Mouse (Mus musculus) liver, embryonic 15.5 days (tissue): Measurements from ENCODE around the gene Ptpdc1. TPM values are rescaled to one million over a fixed set of nuclear protein-coding genes. Genes with fewer than 3 reads are reported as not detected.
A peak's percentile ranks its signal among the peaks of the same experiment; 100 is the strongest.

Experiments
- microRNA counts: library from miRNA; unstranded; fragments of <30 nt; microRNA quantifications from one replicate; lab custom pipeline; 2016
- microRNA-seq: library from miRNA; unstranded; fragments of <30 nt; microRNA quantifications from one replicate; pipeline ENCODE4, GENCODE M21; 2016
- polyA plus RNA-seq: library from polyadenylated mRNA; unstranded; fragments of >200 nt; fragmentation: Nextera tagmentation; extraction: Ambion mirVana; gene quantifications from 2 replicates; pipeline ENCODE4 v1.2.1, GENCODE M21; 2015

The Ptpdc1 gene
- polyA plus RNA-seq, 1 experiment from 2014 or later: 0.40 TPM

MicroRNAs within 50 kb of the gene (microRNA counts, 519-probe panel; counts per million panel counts)
- 5,287 counts per million, percentile 97 among the panel's probes with 10 or more counts for microRNA mmu-let-7a (lab: Ali Mortazavi, UCI)
- microRNA mmu-let-7d (lab: Ali Mortazavi, UCI): 4,894 counts per million, percentile 94 among the panel's probes with 10 or more counts
- 4,673 counts per million, percentile 92 among the panel's probes with 10 or more counts for microRNA mmu-let-7f (lab: Ali Mortazavi, UCI)

Small RNA genes within 50 kb of the gene (microRNA-seq; reads per million reads assigned to microRNA genes)
- gene Gm24111 (not detected), gene Mirlet7a-1 (354 reads per million, percentile 66 among the genes with 10 or more reads in this experiment), gene Mirlet7d (10,031 reads per million, percentile 93 among the genes with 10 or more reads in this experiment), gene Mirlet7f-1 (not detected)

Other genes with a start within 250 kb of the Ptpdc1 start
- gene Zfp169, start 112.2 kb downstream of the Ptpdc1 start, polyA plus RNA-seq: 0.63 and 0.77 TPM in 2 replicates
- gene A830005F24Rik, start 112.1 kb downstream of the Ptpdc1 start, polyA plus RNA-seq: 0.30 TPM in 2 replicates
- 0.37 and 0.46 TPM in 2 replicates for gene Barx1, start 37.3 kb upstream of the Ptpdc1 start, polyA plus RNA-seq
- 1.7 and 2.0 TPM in 2 replicates for gene Phf2, start 245.5 kb upstream of the Ptpdc1 start, polyA plus RNA-seq